Mouse (Mus musculus): Measurements from ENCODE around the gene Hdgf.

The Hdgf gene

DNA sequence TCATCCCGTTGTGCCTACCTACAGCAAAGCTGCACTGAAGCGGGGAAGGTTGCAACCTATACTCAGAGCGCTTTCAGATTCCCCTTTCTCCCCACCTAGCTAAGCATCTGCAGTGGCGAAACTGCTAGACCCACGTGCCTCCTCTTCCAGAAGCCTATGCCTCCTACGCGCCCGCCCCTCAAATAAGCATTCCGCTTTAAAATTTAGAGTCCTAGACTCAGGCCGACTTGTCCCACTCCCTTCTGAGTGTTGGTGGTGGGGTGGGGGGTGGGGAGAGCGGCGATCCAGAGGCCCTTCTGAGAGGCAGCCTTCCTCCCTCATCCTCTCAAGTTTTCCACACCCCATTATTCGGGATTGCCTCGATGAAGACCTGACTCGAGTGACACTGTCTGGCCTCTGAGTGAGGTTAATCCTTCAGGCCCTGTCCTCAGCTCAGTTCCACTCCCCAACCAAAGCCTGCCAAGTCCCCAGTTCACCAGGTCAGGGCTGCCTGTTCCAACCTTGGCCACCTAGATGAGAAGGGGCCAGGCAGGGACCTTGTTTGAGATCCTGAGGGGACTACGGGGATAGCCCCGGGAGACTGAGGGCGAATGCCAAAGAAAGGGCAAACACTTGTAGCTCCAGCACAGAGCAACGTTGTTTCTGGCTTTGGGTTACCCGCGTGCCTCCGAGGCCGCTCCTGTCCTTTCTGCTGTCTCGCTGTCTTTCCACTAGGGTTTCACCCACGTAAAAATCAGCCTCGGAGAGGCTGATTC, 41.1 kb downstream of the Hdgf start:
- DNase-seq, result no peak

- no peak for DNase-seq
These were observed 41.7 kb downstream of the Hdgf start for GRCm38 (mm10) chr3:87947811-87948199.

- DNase-seq, result no peak
These were observed 42.5 kb downstream of the Hdgf start, which contains the start of gene Crabp2 for GRCm38 (mm10) chr3:87948378-87949265. Crabp2 (plus strand) TSS chr3:87948666.

DNA sequence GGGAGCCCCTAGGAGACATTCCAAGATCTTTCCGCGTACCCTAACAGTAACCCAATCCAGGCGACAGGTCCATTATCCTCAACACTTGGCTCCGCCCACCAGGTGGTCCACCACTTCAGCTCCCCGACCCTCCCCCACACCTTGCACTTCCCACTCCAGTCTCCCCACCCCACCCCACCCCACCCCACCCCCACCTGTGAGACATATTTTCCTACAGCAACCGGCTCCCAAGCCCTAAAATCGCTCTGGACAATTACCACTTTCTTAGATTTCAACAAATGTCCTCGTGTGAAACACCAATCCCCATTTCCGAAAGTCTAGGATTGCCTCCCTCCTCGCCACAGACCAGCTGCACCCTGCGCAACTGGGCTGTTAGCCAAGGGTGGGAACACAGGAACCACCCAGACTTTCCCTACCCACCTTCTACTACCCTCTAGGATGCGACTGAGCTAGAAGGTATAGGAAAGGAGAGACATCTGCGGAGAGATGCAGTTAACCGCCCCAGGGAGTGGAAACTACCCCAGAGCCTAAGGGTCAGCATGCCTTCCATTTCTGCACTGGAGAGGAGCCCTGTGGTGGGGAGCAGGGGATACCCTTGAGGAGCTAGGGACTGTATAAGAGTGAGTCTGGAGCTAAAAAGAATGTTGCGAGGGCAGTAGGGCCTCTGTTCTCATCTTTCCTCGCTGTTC, 43.3 kb downstream of the Hdgf start:
- no peak for DNase-seq

DNA sequence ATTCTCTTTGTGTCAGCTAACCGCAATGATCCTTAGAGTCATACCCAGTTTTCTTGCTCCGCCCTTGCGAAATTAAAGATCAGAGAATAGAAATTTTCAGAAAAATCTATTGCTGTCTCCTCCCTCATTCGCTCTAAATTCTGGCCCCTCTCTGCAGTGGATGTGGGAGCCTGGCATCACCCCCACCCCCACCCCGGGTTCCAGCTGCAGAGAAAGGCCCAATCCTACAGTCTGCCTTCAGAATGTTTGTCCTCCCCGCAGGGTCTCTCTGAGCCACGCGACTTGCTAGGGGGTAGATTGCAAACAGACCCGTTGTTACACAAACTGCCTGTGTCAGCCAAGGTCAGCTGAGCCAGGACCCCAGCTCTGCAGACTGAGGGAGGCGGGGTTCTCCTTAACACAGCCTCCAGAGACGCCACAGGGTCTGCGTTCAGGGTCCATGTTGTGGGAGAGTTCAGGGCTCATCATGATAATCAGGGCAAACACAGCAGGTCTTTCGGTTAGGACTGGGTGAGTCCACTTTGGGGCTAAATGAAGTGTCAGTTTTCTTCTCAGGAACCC, 43.9 kb downstream of the Hdgf start:
- DNase-seq, result no peak

GRCm38 (mm10) chr3:87951946-87952345, 45.8 kb downstream of the Hdgf start:
- DNase-seq, result no peak

GRCm38 (mm10) chr3:87952440-87952839, 46.3 kb downstream of the Hdgf start:
- no peak for DNase-seq

- DNase-seq, result no peak
These were observed 51.9 kb downstream of the Hdgf start for GRCm38 (mm10) chr3:87958056-87958455.

GRCm38 (mm10) chr3:87958476-87958875, 52.4 kb downstream of the Hdgf start:
- DNase-seq, result no peak

- no peak for DNase-seq
These were observed 52.8 kb downstream of the Hdgf start for GRCm38 (mm10) chr3:87958967-87959366.

- DNase-seq, result no peak
These were observed 53.2 kb downstream of the Hdgf start for GRCm38 (mm10) chr3:87959371-87959770.

DNA sequence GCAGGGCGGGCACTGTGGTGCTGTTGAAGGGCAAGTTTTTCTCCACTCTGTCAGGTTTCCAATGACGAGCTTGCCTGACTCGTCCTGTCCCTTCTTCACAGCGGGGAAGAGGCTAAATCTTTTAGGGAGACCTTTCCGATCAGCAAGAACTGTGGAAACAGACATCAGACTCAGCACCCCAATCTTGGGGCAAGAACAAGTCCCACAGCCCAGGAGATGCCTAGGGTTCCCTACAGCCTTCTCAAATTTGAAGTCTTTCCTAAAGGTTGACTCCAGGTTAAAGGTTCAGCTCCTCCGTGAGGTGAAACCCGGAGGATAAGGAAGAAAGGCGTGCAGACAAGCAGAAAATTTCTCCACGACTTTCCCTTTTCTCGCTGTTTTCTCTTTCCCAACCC, 54.1 kb downstream of the Hdgf start:
- no peak for DNase-seq

DNA sequence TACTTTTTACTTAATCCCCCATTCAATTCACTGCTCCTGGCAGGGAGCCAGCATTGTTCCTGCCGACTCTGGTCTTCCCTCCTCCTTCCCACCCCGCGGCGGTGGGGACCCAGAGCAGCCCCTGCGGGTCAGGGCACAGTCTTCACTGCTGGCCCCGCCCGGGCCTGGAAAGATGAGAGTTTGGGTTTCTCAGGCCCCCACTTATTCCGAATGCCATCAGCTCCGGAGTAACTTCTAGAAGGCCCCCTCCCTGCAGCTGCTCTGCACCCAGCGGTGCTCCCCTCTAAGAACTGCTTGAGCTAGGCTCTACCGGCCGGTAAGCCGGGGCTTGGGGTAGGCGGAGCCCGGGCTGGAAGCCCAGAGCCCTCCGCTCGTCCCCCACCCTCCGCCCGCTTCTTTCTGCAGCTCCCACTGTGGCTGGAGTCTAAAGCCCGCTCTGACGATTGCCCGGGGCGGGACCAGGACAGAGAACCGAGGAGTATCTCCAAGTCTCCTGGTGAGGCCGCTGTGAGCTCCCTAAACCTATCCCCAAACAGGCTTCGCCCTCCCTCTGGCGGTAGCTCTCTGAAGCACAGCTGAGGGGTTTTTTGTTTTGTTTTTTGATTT, 54.6 kb downstream of the Hdgf start:
- peak; percentile 50 for DNase-seq
